Mouse (Mus musculus) forebrain, embryonic 16.5 days (tissue): ENCODE measurements around the gene Tle3. TPM values are rescaled to one million over a fixed set of nuclear protein-coding genes. Genes with fewer than 3 reads are reported as not detected.

ENCODE experiments used
- ATAC-seq: fragments of 200-750 bp; cut with Nextera tagmentation; 2 replicates; pipeline ENCODE4 v1.8.0; 2017; ENCODE audit warnings: mild to moderate bottlenecking, moderate library complexity
- H3K27ac ChIP-seq: fragments of 300-500 bp; sonication (generic); 2 replicates; pipeline ENCODE4 v1.5.1; 2014; ENCODE audit warnings: low read length, control low read depth
- H3K27me3 ChIP-seq: fragments of 300-500 bp; sonication (generic); replicated peaks from 2 replicates; pipeline ENCODE4 v1.6.1; 2014; ENCODE audit warnings: low read length; ENCODE audit not compliant: control insufficient read depth, insufficient read depth
- H3K36me3 ChIP-seq: fragments of 300-500 bp; sonication (generic); 2 replicates; pipeline ENCODE4 v1.6.1; 2014; ENCODE audit not compliant: control insufficient read depth, insufficient read depth
- H3K4me1 ChIP-seq: fragments of 300-500 bp; sonication (generic); replicated peaks from 2 replicates; pipeline ENCODE4 v1.6.1; 2014; ENCODE audit warnings: low read length; ENCODE audit not compliant: control insufficient read depth, insufficient read depth
- H3K4me2 ChIP-seq: fragments of 300-500 bp; sonication (generic); 2 replicates; pipeline ENCODE4 v1.6.1; 2014; ENCODE audit warnings: mild to moderate bottlenecking, low read length, control low read depth
- H3K4me3 ChIP-seq: fragments of 300-500 bp; sonication (generic); replicated peaks from 2 replicates; pipeline ENCODE4 v1.5.1; 2014; ENCODE audit warnings: mild to moderate bottlenecking, low read length, control low read depth
- H3K9ac ChIP-seq: fragments of 300-500 bp; sonication (generic); replicated peaks from 2 replicates; pipeline ENCODE4 v1.6.1; 2014; ENCODE audit warnings: low read depth, low read length, control low read depth
- H3K9me3 ChIP-seq: fragments of 300-500 bp; sonication (generic); 2 replicates; pipeline ENCODE4 v1.6.1; 2016; ENCODE audit warnings: low read length; ENCODE audit not compliant: control insufficient read depth
- WGBS: fragments of 180-500 bp; shearing (Covaris S2); extraction: QIAGEN DNeasy Blood & Tissue Kit; methylation state at CpG from one replicate; pipeline ENCODE4 v1.1.7; 2014; 5-methylcytosine and 5-hydroxymethylcytosine counted together
- polyA plus RNA-seq: library from polyadenylated mRNA; unstranded; fragments of >200 nt; fragmentation: Nextera tagmentation; extraction: Ambion mirVana; gene quantifications from 2 replicates; pipeline ENCODE4 v1.2.1, GENCODE M21; 2015

Tle3 gene
- polyA plus RNA-seq, 1 experiment from 2014 or later = 36.8 TPM

DNA sequence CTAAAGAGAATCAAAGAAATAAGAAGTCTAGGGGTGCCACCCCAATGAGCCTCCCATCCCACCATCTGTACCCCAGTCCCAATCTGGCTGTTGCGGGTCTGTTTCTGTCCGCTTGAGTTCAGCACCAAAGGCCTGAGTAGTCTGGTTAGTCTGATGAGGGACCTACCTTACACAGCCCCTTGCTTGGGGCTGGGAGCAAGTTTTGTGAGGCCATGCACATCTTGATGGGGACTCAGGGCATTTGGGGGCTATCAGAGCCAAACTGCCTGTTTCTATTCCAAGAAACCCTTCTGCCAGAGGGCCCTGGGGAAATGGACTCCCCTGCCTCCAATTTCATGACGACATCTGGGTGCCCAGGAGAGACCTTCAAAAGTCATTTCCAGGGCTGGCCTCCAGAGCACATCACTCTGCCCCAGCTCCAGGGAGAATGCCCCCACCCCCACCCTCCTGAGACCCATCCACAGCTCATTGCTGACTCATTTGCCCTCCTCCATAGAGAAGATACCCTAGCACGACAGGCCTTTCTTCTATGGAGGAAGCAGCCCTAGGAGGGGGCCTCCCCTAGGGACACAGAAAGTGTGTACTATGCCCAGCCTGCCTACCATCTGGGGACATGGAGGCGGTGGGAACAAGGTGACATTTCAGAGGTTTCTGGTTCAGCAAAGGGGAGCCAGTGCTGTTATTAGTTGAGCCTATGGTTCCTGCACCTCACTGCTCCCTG is 84.4 kb downstream of the Tle3 start:
- Histone ChIP-seq H3K4me1 (0 out of 2 replicates have a peak, but pooled peaks cover 4% of the 10 kb centered on the region), H3K9ac (no peak overlapping the region), H3K36me3 (no peaks in the 10 kb centered on the region), H3K4me3 (no peak overlapping the region), H3K27me3 (peaks cover 11% of the 10 kb centered on the region; the same call in 1 of the 2 replicates), H3K27ac (no peak overlapping the region), H3K9me3 (no peaks in the 10 kb centered on the region), H3K4me2 (no peak overlapping the region)
- no peak for ATAC-seq
- 68% methylated on average over 5 of the region's 5 CpGs for WGBS

DNA sequence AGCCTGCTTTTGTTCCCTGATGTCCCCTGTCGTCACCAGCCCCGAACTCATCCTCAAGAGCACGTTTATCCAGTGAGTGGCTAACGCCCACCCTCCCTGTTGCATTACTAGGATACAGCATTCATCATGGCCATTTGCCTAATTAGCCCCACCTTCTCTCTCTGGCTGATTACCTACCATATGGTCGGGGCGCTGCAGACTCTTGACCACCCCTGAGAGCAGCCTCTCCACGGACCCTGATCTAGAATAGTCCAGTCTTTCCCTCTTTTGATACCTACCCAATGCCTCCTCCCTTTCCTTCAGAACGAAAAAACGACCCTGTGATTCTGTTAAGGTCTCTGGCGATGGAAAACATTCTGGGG is 85.0 kb downstream of the Tle3 start:
- peaks cover 11% of the 10 kb centered on the region; the same call in 1 of the 2 replicates for H3K27me3 ChIP-seq

DNA sequence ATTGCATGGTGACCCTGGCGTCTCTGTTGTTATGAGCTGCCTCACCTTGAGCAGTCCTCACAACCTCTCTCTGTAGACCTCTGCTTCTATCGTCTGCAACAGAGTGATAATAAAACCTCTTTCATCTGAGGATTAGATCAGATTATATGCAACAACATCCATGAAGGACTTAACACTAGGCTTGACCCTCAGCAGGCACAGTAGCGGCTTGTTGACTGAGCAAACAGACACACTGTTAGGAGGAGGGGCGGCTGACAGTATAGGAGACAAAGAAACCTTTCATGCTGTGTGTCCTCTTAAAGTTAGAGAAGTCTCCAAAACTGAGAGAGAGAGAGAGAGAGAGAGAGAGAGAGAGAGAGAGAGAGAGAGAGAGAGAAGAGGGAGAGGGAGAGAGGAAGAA is 89.7 kb downstream of the Tle3 start:
- Histone ChIP-seq H3K27me3 (peaks cover 29% of the 10 kb centered on the region), H3K4me2 (no peak overlapping the region), H3K36me3 (no peaks in the 10 kb centered on the region), H3K9me3 (peaks cover 13% of the 10 kb centered on the region), H3K9ac (no peak overlapping the region), H3K4me3 (no peak overlapping the region), H3K4me1 (0 out of 2 replicates have a peak, but pooled peaks cover 2% of the 10 kb centered on the region), H3K27ac (no peak overlapping the region)
- ATAC-seq = no peak
- 60% methylated on average over 4 of the region's 4 CpGs for WGBS

More for the DNA sequence above, 85.0 kb downstream of the Tle3 start:
- no peak overlapping the region for H3K9ac ChIP-seq
- H3K36me3 ChIP-seq = no peaks in the 10 kb centered on the region
- H3K4me2 ChIP-seq = no peak overlapping the region
- no peak overlapping the region for H3K4me3 ChIP-seq
- no peak overlapping the region for H3K27ac ChIP-seq
- no peak for ATAC-seq
- no peaks in the 10 kb centered on the region for H3K9me3 ChIP-seq
- H3K4me1 ChIP-seq = 0 out of 2 replicates have a peak, but pooled peaks cover 4% of the 10 kb centered on the region
- 26% methylated on average over 10 of the region's 10 CpGs for WGBS

DNA sequence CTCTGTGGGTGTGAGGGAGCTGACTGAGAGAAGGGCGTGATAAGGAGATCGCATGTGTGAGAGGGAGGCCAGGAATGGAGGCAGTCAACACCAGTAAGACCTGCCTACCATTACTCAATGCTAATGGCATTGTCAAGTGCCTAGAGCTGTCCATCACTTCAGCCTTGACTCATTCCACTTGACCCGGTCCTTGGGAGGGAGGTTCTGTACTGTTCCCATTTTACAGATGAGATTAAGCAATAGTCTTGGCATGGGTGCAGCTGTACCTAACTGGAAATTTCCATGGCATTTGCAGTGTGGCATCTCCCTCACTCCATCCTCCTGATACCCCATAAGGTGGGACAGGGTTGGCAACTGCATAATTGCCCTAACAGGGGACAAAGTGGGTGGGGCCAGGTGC is 95.3 kb downstream of the Tle3 start:
- peaks cover 27% of the 10 kb centered on the region for H3K27me3 ChIP-seq
- peaks cover 15% of the 10 kb centered on the region for H3K4me1 ChIP-seq
- no peak overlapping the region for H3K9ac ChIP-seq
- no peak overlapping the region for H3K4me3 ChIP-seq
- no peak overlapping the region for H3K4me2 ChIP-seq
- H3K36me3 ChIP-seq = no peaks in the 10 kb centered on the region
- no peak overlapping the region for H3K27ac ChIP-seq
- 88% methylated on average over 3 of the region's 3 CpGs for WGBS
- no peak for ATAC-seq
- peaks cover 13% of the 10 kb centered on the region for H3K9me3 ChIP-seq
